Mouse (Mus musculus) retina, postnatal 1 day (tissue): ENCODE measurements around the gene Tmtc1.
A peak's percentile ranks its signal among the peaks of the same experiment; 100 is the strongest.

Experiments
- DNase-seq: peaks from one replicate; pipeline ENCODE4 v3.0.0-alpha.2; 2012

Gene Tmtc1

GRCm38 (mm10) chr6:148366629-148367028, 77.6 kb downstream of the Tmtc1 start:
- no peak for DNase-seq

GRCm38 (mm10) chr6:148363162-148363561, 81.0 kb downstream of the Tmtc1 start:
- DNase-seq: no peak

GRCm38 (mm10) chr6:148362475-148362874, 81.7 kb downstream of the Tmtc1 start:
- no peak for DNase-seq

GRCm38 (mm10) chr6:148359348-148359905, 84.8 kb downstream of the Tmtc1 start:
- no peak for DNase-seq

- DNase-seq: peak; percentile 51
Measured at GRCm38 (mm10) chr6:148358580-148359246, 85.5 kb downstream of the Tmtc1 start.

GRCm38 (mm10) chr6:148356141-148356540, 88.0 kb downstream of the Tmtc1 start:
- no peak for DNase-seq

GRCm38 (mm10) chr6:148354509-148355474, 89.4 kb downstream of the Tmtc1 start:
- DNase-seq: peak; percentile 82

- DNase-seq: no peak
Measured at GRCm38 (mm10) chr6:148354151-148354508, 90.1 kb downstream of the Tmtc1 start.

GRCm38 (mm10) chr6:148345001-148345400, 99.2 kb downstream of the Tmtc1 start:
- no peak for DNase-seq

- DNase-seq: no peak
Measured at GRCm38 (mm10) chr6:148342191-148342590, 102.0 kb downstream of the Tmtc1 start.

- DNase-seq: no peak
Measured at GRCm38 (mm10) chr6:148341765-148342164, 102.4 kb downstream of the Tmtc1 start.

GRCm38 (mm10) chr6:148338326-148338957, 105.7 kb downstream of the Tmtc1 start:
- peak; percentile 38 for DNase-seq

GRCm38 (mm10) chr6:148336290-148336955, 107.8 kb downstream of the Tmtc1 start:
- DNase-seq: no peak

- DNase-seq: no peak
Measured at GRCm38 (mm10) chr6:148331916-148332315, 112.3 kb downstream of the Tmtc1 start.

GRCm38 (mm10) chr6:148329976-148330375, 114.2 kb downstream of the Tmtc1 start:
- DNase-seq: no peak

- DNase-seq: no peak
Measured at GRCm38 (mm10) chr6:148328928-148329327, 115.3 kb downstream of the Tmtc1 start.

GRCm38 (mm10) chr6:148328130-148328529, 116.1 kb downstream of the Tmtc1 start:
- DNase-seq: no peak

- DNase-seq: no peak
Measured at GRCm38 (mm10) chr6:148318736-148319135, 125.5 kb downstream of the Tmtc1 start.

- DNase-seq: no peak
Measured at GRCm38 (mm10) chr6:148315571-148316080, 128.6 kb downstream of the Tmtc1 start.

- DNase-seq: no peak
Measured at GRCm38 (mm10) chr6:148315106-148315505, 129.1 kb downstream of the Tmtc1 start.

GRCm38 (mm10) chr6:148310981-148311380, 133.2 kb downstream of the Tmtc1 start:
- DNase-seq: no peak

GRCm38 (mm10) chr6:148305821-148306220, 138.4 kb downstream of the Tmtc1 start:
- DNase-seq: no peak
